Mouse (Mus musculus): ENCODE measurements around the gene Tmprss2.
"Not testable (repeated sequence)": the region's sequence is repeated elsewhere in the genome, so short reads cannot be mapped to it uniquely, and the experiment has no call there.

Gene Tmprss2

DNA sequence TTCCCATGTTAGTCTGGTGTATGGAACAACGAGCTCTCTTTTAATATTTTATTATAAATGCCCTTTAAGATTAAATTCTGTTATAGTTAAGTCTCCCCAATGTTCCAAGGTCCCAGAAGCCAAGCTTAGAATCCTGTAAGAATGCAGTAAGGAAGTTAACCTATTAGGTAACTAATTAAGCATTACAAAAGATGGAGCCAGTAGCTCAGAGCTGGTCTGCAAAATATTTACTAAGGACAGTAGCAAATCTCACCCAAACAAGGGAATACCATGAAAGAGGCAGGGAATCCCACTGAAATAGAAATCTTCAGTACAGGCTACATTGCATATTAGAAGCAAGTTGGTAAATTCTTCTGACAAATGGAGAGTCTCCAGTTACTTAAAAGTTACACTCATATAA is 28.1 kb downstream of the Tmprss2 start:
- not testable (repeated sequence) for DNase-seq

DNA sequence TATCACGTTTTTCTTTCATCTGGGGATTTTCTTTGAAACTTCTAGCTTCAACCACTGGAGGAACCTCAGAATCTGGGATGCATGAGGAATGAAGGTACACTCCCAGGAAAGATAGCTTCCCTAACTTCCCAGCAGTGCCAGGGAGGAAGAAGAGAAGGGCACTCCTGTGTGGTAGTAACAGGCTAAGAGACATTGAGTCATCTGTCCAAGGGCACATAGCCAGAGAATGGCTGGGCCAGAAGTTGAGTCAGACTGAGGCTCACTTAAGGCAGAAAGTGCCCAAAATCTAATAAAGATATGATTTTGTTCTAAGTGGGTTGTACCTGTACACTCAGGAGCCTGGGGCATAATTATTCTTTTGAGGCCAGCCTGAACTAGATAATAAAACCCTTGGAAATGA is 41.6 kb downstream of the Tmprss2 start:
- no peak for DNase-seq

DNA sequence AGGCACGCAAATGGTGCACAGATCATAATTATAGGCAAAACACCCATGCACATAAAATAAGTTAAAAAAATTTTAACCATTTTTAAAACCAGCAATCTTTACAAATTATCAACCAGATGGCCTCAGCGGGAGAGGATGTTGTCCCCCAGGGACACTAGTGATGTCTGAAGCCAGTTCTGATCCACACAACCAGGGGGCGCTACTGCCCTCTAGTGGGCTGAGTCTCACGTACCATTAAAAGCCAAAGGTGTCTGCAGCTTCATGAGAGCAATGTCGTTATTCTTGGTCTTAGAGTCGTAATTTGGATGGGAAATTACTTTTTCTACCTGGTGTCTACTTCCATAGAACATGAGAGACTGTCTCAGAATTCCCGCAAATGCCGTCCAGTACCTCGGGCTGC is 42.3 kb downstream of the Tmprss2 start:
- DNase-seq = peak; percentile 71 to 77

DNA sequence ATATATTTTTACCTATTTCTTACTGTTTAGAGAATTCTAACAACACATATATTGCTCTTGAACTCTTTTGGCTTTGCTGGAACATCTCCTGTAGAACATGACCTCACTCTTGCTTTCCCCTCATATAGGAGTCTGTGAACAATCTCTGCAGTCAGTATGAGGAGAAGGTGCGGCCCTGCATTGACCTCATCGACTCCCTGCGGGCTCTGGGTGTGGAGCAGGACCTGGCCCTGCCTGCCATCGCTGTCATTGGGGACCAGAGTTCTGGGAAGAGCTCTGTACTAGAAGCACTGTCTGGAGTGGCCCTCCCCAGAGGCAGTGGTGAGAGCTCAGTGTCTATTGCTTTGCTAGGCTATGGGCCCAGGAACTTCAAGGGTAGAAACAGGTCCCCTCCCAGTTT is 66.7 kb downstream of the Tmprss2 start:
- no peak for DNase-seq

DNA sequence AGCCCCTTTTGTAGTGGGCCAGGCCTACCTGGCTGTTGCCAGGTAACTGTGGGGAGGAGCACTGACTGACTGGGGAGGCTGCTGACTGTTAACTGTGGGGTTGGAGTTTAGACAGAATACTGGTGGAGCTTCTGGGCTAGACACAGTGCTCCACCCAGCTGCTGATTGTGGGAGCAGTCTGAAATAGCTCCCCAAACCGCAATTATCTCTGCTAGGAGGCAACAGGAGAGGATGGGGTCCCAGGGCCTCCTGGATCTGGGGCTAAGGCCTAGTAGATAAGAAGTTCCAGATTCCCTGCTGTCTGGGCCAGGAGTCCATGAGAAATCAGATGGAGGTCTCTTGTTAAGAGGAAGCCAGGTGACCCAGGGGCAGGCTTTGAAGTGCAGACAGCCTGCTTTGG is 74.1 kb downstream of the Tmprss2 start:
- no peak for DNase-seq

DNA sequence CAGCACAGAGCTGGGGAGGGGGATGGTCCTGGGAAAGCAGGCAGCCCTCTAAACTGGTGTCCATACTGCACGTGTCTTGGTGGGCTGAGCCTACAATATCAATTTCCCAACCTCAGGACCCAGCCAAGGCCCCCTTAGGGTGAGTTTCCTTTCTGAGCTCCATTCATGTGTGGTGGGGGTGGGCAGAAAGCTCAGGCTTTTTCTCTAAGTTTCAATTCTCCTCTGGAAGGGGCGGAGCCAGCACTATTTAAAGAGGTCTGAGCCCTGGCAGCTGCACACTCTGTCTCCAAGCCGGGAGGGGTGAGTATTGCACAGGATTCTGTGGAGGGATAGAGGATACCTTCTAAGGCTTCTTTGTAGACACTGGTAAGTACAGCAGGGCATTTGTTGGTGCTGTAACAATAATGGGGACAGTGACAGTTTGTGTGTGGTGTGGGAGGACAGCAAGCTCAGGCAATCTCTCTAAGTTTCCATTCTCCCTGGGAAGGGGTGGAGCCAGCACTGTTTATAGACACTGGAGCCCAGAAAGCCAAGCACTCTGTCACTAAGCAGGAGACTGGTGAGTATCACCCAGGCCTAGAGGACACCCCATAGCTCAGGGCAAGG is 75.1 kb downstream of the Tmprss2 start:
- peak; percentile 68 to 76 for DNase-seq

DNA sequence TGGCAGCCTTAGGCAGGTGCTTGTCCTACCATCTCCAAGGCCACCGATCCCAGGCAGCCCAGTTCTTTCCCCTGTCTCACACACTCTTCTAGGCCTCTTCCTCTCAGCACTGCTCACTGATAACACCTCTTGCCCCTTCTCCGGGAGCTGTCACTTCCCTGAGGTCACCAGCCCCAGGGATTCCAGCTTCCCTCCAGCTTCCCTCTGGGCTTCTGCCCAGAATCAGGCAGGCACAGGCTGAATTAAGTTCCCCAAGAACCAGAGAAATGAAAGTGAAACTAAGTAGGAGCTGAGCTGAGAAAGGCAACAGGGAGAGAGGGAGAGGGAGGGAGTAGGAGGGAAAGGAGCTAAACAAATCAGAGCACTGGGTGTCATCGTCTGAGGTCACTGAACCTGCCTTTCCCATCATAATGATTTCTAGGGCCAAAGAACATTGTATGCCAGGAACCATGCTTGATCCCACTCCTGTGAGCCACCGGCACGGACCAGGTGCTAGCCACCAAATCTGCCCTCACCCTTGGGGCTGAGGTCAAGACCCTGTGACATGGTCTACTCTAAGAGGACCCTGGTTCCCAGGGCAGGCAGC is 76.0 kb downstream of the Tmprss2 start:
- DNase-seq = peak; percentile 50 to 61

DNA sequence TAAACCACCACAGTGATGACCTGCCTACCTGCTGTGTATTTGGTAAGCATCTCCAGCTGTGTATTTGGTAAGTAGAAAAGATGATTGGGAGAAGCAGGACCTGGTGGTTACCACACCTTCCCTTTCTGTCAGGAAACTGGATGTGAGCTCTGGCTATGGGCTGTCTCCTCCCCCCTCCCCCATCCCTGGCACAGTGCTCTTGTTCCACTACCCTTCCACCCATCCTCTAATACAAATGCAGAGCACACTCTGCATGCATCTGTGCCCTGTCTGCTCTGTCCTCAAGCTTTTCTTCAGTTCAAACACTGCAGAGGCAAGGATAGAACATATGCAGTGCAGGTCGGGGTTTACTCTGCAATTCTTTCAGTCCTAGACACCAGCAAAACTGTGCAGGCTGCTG is 76.5 kb downstream of the Tmprss2 start:
- peak in 1 of 2 experiments; percentile 9 for DNase-seq

DNA sequence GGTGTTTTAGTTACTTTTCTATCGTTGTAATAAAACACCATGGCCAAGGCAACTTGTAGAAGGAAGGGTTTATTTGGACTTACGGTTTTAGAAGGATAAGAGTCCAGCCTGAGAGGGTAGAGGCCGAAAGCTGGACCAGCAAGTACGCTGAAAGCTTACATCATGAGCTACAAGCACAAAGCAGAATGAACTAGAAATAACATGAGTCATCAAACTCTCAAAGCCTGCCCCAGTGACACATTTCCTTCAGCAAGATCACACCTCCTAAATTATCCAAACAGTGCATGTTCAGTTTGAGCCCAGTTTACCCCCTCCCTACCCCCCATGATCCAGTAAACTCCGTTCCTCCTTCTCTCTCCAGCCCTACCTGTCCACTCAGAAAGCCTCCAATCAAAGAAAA is 77.2 kb downstream of the Tmprss2 start:
- no peak for DNase-seq

DNA sequence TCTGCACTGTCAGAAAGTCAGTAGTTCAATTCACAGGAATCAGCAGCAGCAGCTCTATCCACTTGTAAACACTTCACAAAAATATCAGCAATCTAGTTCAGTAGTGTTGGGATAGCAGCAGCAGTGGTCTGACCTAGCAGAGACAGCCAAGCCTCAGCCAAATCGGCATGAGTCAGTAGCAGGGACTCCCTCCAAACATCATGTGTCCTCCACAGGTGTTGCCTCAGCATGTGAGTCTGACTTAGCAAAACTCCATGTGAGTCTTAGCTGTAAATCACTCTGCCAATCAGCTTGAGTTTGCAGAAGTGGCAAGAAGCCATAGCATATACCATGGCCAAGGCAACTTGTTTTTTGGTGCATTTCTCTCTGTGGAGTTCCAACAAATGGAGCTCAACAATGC is 77.9 kb downstream of the Tmprss2 start:
- DNase-seq = no peak

DNA sequence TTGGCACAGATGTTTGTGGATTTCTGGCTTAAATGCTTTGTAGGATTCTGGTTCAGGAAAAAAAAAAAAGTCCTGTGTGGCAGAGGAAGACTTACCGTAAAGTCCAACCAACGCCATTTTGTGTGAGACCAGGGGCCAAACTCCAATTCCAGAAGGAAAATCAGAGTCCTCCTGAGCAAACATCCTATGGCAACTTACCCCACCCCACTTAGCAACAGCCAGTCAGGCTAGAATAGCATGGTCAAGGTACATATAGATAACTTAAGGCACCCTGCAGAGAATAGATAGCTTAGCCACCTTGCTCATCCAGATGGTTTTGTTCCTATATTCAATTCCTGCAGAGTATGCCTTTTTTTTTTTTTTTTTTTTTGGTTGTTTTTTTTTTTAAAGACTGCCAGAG is 81.8 kb downstream of the Tmprss2 start:
- no peak for DNase-seq

DNA sequence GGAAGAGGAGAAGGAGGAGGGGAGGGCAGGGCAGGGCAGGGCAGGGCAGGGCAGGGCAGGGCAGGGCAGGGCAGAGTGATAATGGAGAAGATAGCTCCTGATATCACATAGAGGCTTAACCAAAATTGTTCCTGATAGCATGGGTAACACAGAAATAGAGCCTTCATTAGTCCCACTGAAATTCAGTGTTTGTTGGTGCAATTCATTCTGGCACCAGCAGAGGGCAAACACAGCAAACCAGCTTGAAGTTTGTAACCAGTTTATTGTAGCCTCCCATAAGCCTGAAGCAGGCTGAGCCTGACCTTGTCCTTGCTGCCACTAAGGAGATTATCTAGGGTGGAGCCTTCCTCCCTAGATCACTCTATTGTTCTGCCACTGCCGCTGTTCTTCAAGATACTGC is 88.0 kb downstream of the Tmprss2 start:
- peak; percentile 71 to 72 for DNase-seq

DNA sequence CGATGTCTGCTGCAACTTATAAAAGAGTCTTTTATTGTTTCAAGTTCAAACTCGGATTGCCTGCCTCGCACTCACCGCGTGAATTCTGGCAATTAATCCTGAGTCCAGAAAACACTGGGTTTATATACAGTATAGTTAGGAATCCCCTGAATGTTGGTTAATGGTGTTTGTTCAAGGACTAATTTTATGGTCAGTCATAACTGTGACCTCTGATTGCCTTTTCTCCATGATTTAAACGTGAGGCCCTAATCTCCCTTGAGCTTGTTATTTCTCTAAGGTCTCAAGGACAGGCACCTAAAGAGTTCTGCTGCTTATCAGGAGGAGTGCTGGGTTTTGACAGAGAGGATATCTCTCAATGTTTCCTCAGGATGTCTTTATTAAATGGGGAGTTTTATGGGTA is 89.0 kb downstream of the Tmprss2 start:
- no peak for DNase-seq

DNA sequence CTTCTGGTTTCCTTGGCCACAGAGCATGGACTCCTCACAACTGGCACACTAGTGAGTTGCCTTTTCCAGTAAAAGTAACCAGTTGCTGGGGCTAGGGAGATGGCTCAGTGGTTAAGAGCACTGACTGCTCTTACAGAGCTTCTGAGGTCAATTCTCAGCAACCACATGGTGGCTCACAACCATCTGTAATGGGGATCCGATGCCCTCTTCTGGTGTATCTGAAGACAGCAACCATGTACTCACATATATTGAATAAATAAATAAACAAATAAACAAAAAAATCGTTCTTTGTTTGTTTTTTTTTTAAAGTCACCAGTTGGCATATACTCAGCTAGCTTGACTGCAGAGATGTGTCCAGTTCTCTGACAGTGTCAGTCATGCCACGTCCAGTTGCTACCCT is 94.7 kb downstream of the Tmprss2 start:
- DNase-seq = no peak

All from kidney, postnatal 4 days (tissue).